Comparison of ENCODE assay signal across 21 mouse cellular contexts in the genomic region with DNA sequence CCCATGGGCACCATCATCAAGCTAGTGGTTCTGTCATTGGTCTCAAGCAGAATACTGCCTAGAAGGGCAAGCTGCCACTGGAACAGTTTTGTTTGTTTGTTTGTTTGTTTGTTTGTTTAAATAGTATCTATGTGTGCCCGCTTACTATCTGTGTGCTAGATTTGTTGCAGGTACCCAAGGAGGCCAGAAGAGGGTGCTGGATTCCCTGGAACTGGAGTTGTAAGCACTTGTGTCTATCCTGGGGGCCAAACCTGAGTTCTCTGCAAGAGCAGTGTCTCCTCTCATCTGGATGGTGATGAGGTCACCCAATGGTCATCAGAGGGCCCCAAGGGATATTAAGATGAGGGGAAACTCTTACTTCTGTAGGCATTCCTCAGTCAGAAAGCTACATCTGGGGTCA. TPM values are rescaled to one million over a fixed set of nuclear protein-coding genes. Genes with fewer than 3 reads are reported as not detected.
DNase-seq lines count a peak whose midpoint lies in the region; ATAC-seq and TF ChIP-seq lines count a peak whose summit lies in the region.
"Had no signal": no experiment of that assay in that cellular context is flagged by ENCODE, and none has a peak within 500 bp of the region (broad histone marks: within the 10 kb centered on the region; RNA-seq: fewer than 3 reads in every experiment).

No protein-coding gene starts in this region.

- no peaks in the 10 kb centered on the region for H3K9me3 ChIP-seq in ES-Bruce4 (replicated peaks; ENCODE audit: control insufficient read depth, insufficient read depth, low read length, poor library complexity, severe bottlenecking)
- H3K9me3 ChIP-seq in limb, embryonic 10.5 days (replicated peaks), result no peaks in the 10 kb centered on the region
- no peaks in the 10 kb centered on the region for H3K9me3 ChIP-seq in forebrain, embryonic 16.5 days (ENCODE audit: control insufficient read depth, low read length)
- H3K9me3 ChIP-seq: liver, embryonic 15.5 days; neural tube, embryonic 15.5 days had no signal

- no peaks in the 10 kb centered on the region for H3K27me3 ChIP-seq in heart, adult 2 months (ENCODE audit: control insufficient read depth, insufficient read depth, low read length)
- no peaks in the 10 kb centered on the region for H3K27me3 ChIP-seq in ES-Bruce4 (ENCODE audit: control insufficient read depth, insufficient read depth, low read length, poor library complexity, severe bottlenecking)
- no peaks in the 10 kb centered on the region for H3K27me3 ChIP-seq in limb, embryonic 10.5 days (ENCODE audit: low read depth, poor library complexity, severe bottlenecking)
- no peaks in the 10 kb centered on the region for H3K27me3 ChIP-seq in forebrain, embryonic 16.5 days (replicated peaks; ENCODE audit: control insufficient read depth, insufficient read depth, low read length)
- H3K27me3 ChIP-seq: limb, embryonic 13.5 days; liver, embryonic 15.5 days; megakaryocyte, embryonic 14.5 days; neural tube, embryonic 15.5 days had no signal

- ATAC-seq in forebrain, embryonic 16.5 days, result no peak

- intact Hi-C loops in heart, adult 2 months (cut with DNase I), result no loop called here

- no peaks in the 10 kb centered on the region for H3K79me2 ChIP-seq in heart, adult 2 months (replicated peaks; ENCODE audit: control insufficient read depth, insufficient read depth, low read length)

- DNase-seq in heart, adult 2 months, result no peak
- no peak for DNase-seq in heart, adult 9 months (ENCODE audit: low spot score in 2 of 2)
- DNase-seq in layer of hippocampus, adult 2 months (ENCODE audit: low spot score in 2 of 2), result no peak
- DNase-seq in layer of hippocampus, adult 18-20 months (ENCODE audit: low spot score in 2 of 2), result no peak
- DNase-seq in limb, embryonic 10.5 days (ENCODE audit: low spot score), result no peak
- DNase-seq: adrenal gland, adult 2 months; cerebellum, postnatal 36 days; heart, adult 11 months; heart, postnatal 36 days; kidney, postnatal 14 days; lung, postnatal 10 days; midbrain, embryonic 14.5 days; spleen, adult 18-20 months; thymus, postnatal 36 days had no signal

- H3K27ac ChIP-seq in heart, adult 2 months, result no peak overlapping the region
- no peak overlapping the region for H3K27ac ChIP-seq in layer of hippocampus, adult 2 months
- no peak overlapping the region for H3K27ac ChIP-seq in ES-Bruce4 (ENCODE audit: insufficient read depth, low read length)
- 0 out of 2 replicates have a peak overlapping the region, but pooled peaks have one; percentile 0 for H3K27ac ChIP-seq in limb, embryonic 10.5 days
- no peak overlapping the region for H3K27ac ChIP-seq in forebrain, embryonic 16.5 days (ENCODE audit: low read length)
- H3K27ac ChIP-seq: forebrain, embryonic 10.5 days; limb, embryonic 13.5 days; liver, embryonic 15.5 days; neural tube, embryonic 15.5 days had no signal

- H3K4me2 ChIP-seq in forebrain, embryonic 16.5 days (ENCODE audit: low read length), result no peak overlapping the region
- H3K4me2 ChIP-seq: limb, embryonic 13.5 days; liver, embryonic 15.5 days; neural tube, embryonic 15.5 days had no signal

- H3K4me1 ChIP-seq in heart, adult 2 months (ENCODE audit: control insufficient read depth, insufficient read depth, low read length), result peaks cover 18% of the 10 kb centered on the region
- H3K4me1 ChIP-seq in ES-Bruce4 (ENCODE audit: control insufficient read depth, insufficient read depth, low read length), result peaks cover 12% of the 10 kb centered on the region
- peaks cover 38% of the 10 kb centered on the region for H3K4me1 ChIP-seq in limb, embryonic 10.5 days
- H3K4me1 ChIP-seq in forebrain, embryonic 16.5 days (replicated peaks; ENCODE audit: control insufficient read depth, insufficient read depth, low read length), result peaks cover 21% of the 10 kb centered on the region
- H3K4me1 ChIP-seq: megakaryocyte, embryonic 14.5 days had no signal

- no peak for TF ChIP-seq POLR2A in heart, adult 2 months (IDR thresholded peaks at IDR 0.05; ENCODE audit: insufficient read depth, low read depth, low read length)
- TF ChIP-seq POLR2A in ES-Bruce4 (IDR thresholded peaks at IDR 0.05; ENCODE audit: insufficient read depth, low read length), result no peak

- no peak overlapping the region for H3K4me3 ChIP-seq in heart, adult 2 months
- H3K4me3 ChIP-seq in layer of hippocampus, adult 2 months, result no peak overlapping the region
- H3K4me3 ChIP-seq in ES-Bruce4 (ENCODE audit: low read depth, low read length), result no peak overlapping the region
- no peak overlapping the region for H3K4me3 ChIP-seq in limb, embryonic 10.5 days
- no peak overlapping the region for H3K4me3 ChIP-seq in forebrain, embryonic 16.5 days (replicated peaks; ENCODE audit: low read length)
- H3K4me3 ChIP-seq: forebrain, embryonic 10.5 days; limb, embryonic 13.5 days; liver, embryonic 15.5 days; megakaryocyte, embryonic 14.5 days; neural tube, embryonic 15.5 days had no signal

- no peaks in the 10 kb centered on the region for H3K36me3 ChIP-seq in heart, adult 2 months (ENCODE audit: control insufficient read depth, insufficient read depth, low read length)
- peaks cover 2% of the 10 kb centered on the region; the same call in 1 of the 2 replicates for H3K36me3 ChIP-seq in ES-Bruce4 (ENCODE audit: control insufficient read depth, insufficient read depth, low read length, poor library complexity, severe bottlenecking)
- peaks cover 10% of the 10 kb centered on the region; the same call in 1 of the 2 replicates for H3K36me3 ChIP-seq in limb, embryonic 10.5 days
- H3K36me3 ChIP-seq in forebrain, embryonic 16.5 days (ENCODE audit: control insufficient read depth, insufficient read depth), result no peaks in the 10 kb centered on the region
- H3K36me3 ChIP-seq: liver, embryonic 15.5 days; neural tube, embryonic 15.5 days had no signal

- TF ChIP-seq EP300 in heart, adult 2 months (IDR thresholded peaks at IDR 0.05; ENCODE audit: insufficient read depth, low read depth, low read length), result no peak
- TF ChIP-seq EP300 in ES-Bruce4 (IDR thresholded peaks at IDR 0.05; ENCODE audit: insufficient read depth, low read depth, low read length), result no peak

- 100% methylated on average over 1 of the region's 1 CpGs for WGBS in heart, adult 2 months
- WGBS in limb, embryonic 10.5 days, result 83% methylated on average over 1 of the region's 1 CpGs
- WGBS in forebrain, embryonic 16.5 days, result 95% methylated on average over 1 of the region's 1 CpGs

- peak; percentile 37 for TF ChIP-seq CTCF in heart, adult 2 months (IDR thresholded peaks at IDR 0.05)
- peak; percentile 51 for TF ChIP-seq CTCF in layer of hippocampus, adult 2 months (conservative IDR thresholded peaks at IDR 0.05)
- peak; percentile 29 for TF ChIP-seq CTCF in ES-Bruce4 (IDR thresholded peaks at IDR 0.05; ENCODE audit: low read depth, low read length)

- H3K9ac ChIP-seq in heart, adult 2 months (ENCODE audit: low read depth, low read length), result no peak overlapping the region
- no peak overlapping the region for H3K9ac ChIP-seq in ES-Bruce4 (ENCODE audit: low read depth, poor library complexity, severe bottlenecking)
- no peak overlapping the region for H3K9ac ChIP-seq in forebrain, embryonic 16.5 days (replicated peaks; ENCODE audit: low read depth, low read length)
- H3K9ac ChIP-seq: limb, embryonic 13.5 days; liver, embryonic 15.5 days; neural tube, embryonic 15.5 days had no signal

RNA-seq across cellular contexts. Expression of gene Kazn, which starts 55.6 kb away (rescaled TPM):
- total RNA-seq in heart, adult 2 months (2021), result 1 to 10 TPM; 2.4 to 3.4 TPM
- 3.8 and 5.7 TPM in 2 replicates for polyA plus RNA-seq in heart, adult 2 months (2012; rRNA removed)
- total RNA-seq in layer of hippocampus, adult 2 months (2021), result 10 to 100 TPM; 41.1 to 42.9 TPM
- 10 to 100 TPM; 45.9 to 48.5 TPM for total RNA-seq in layer of hippocampus, adult 18-20 months (2021)
- polyA plus RNA-seq in ES-Bruce4 (2011; ENCODE audit: insufficient read depth, insufficient read length, low read depth, missing spikeins), result 80.2 and 84.3 TPM in 2 replicates
- polyA plus RNA-seq in limb, embryonic 10.5 days (2016; fragmentation: Nextera tagmentation; extraction: Ambion mirVana), result 8.8 and 9.3 TPM in 2 replicates
- 26.5 and 27.6 TPM in 2 replicates for polyA plus RNA-seq in forebrain, embryonic 16.5 days (2015; fragmentation: Nextera tagmentation; extraction: Ambion mirVana)
